Mouse (Mus musculus) CH12.LX (cell line): Measurements from ENCODE around the gene 4931406P16Rik.

ENCODE experiments used
- CTCF ChIP-seq, 2 experiments: IDR thresholded peaks in 1 of 2; conservative IDR thresholded peaks in 1 of 2; 2 replicates each; pipeline ENCODE4 v1.5.1; 2011 to 2012; ENCODE audit warnings: low read depth in 2 of 2, low read length in 2 of 2, improper control_type of control experiment in 1 of 2, inconsistent platforms in 1 of 2, mild to moderate bottlenecking in 1 of 2, moderate library complexity in 1 of 2
- MEF2A ChIP-seq: IDR thresholded peaks from 2 replicates; pipeline ENCODE4 v1.6.1; 2014; ENCODE audit warnings: low read depth, mild to moderate bottlenecking, inconsistent platforms, low read length, improper control_type of control experiment, borderline replicate concordance
- SIN3A ChIP-seq: IDR thresholded peaks from 2 replicates; pipeline ENCODE4 v1.6.1; 2012; ENCODE audit warnings: low read length, improper control_type of control experiment, inconsistent platforms
- TCF12 ChIP-seq: IDR thresholded peaks from 2 replicates; pipeline ENCODE4 v1.6.1; 2014; ENCODE audit warnings: low read depth, mild to moderate bottlenecking, inconsistent platforms, low read length, improper control_type of control experiment

GRCm38 (mm10) chr7:34268463-34268862 lies 44.9 kb downstream of the 4931406P16Rik start:
- TF ChIP-seq SIN3A (no peak), TCF12 (no peak), CTCF (conservative IDR thresholded peaks at IDR 0.05 in 1 of 2, IDR thresholded peaks at IDR 0.05 in 1 of 2; ENCODE audit: low read depth in 2 of 2, low read length in 2 of 2) (no peak), MEF2A (no peak)
